Mouse (Mus musculus): ENCODE measurements around the gene Lin37. TPM values are rescaled to one million over a fixed set of nuclear protein-coding genes. Genes with fewer than 3 reads are reported as not detected.

Gene Lin37
- polyA plus RNA-seq, 1 experiment from 2014 or later: 49.2 TPM

DNA sequence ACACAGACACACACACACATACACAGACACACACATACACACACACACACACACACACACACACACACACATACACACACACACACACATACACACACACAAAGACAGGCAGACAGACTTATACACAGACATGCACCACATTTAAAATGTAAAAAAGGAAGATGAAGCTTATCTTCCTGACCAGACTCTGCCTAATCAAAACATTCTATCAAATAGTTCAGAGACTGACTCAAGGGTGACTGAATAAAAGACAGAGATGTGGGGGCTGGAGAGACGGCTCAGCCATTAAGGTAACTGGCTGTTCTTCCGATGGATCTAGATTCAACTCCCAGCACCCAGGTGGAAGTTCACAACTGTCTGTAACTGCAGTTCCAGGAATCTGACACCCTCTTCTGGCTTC, 15.3 kb downstream of the Lin37 start:
- DNase-seq (ENCODE audit: low spot score) (no peak), ATAC-seq (ENCODE audit: low FRiP score) (no peak)
- peaks cover 41% of the 10 kb centered on the region for H3K36me3 ChIP-seq (replicated peaks; ENCODE audit: control insufficient read depth, insufficient read depth)
- 93% methylated on average over 2 of the region's 2 CpGs for WGBS
- no peaks in the 10 kb centered on the region for H3K4me1 ChIP-seq (replicated peaks; ENCODE audit: control insufficient read depth, insufficient read depth, low read length)
- no peak overlapping the region for H3K9ac ChIP-seq
- no peak overlapping the region for H3K4me2 ChIP-seq (replicated peaks)
- H3K27me3 ChIP-seq (ENCODE audit: control insufficient read depth, insufficient read depth, low read length): no peaks in the 10 kb centered on the region
- H3K9me3 ChIP-seq (ENCODE audit: control insufficient read depth, low read length): no peaks in the 10 kb centered on the region
- no peak overlapping the region for H3K27ac ChIP-seq
- no peak overlapping the region for H3K4me3 ChIP-seq (replicated peaks; ENCODE audit: low read length)

DNA sequence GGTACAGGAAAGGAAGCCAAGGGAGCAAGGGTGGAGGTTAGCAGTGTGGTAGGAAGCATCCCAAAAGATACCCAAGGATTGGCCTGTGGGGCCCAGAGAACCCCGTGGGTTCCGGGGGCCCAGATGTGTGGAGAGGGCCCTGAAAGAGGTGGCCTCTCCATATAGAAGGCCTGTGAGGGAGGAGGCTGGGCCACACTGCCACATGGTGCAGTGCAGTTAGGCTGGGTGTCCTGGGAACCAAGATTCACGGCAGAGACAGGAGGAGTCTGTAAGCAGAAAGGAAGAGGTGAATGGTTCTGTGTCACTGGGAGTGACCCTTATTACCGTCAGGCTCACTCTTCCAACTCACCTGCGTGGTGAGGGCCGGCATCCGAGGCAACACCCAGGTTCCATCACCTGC, 19.1 kb downstream of the Lin37 start:
- Histone ChIP-seq H3K27me3 (ENCODE audit: control insufficient read depth, insufficient read depth, low read length) (no peaks in the 10 kb centered on the region), H3K4me1 (replicated peaks; ENCODE audit: control insufficient read depth, insufficient read depth, low read length) (peaks cover 4% of the 10 kb centered on the region), H3K9ac (no peak overlapping the region), H3K36me3 (replicated peaks; ENCODE audit: control insufficient read depth, insufficient read depth) (peaks cover 23% of the 10 kb centered on the region; the same call in 1 of the 2 replicates), H3K4me3 (replicated peaks; ENCODE audit: low read length) (no peak overlapping the region), H3K27ac (no peak overlapping the region), H3K9me3 (ENCODE audit: control insufficient read depth, low read length) (no peaks in the 10 kb centered on the region), H3K4me2 (replicated peaks) (no peak overlapping the region)
- 85% methylated on average over 7 of the region's 7 CpGs for WGBS
- no peak for DNase-seq (ENCODE audit: low spot score)
- no peak for ATAC-seq (ENCODE audit: low FRiP score)

DNA sequence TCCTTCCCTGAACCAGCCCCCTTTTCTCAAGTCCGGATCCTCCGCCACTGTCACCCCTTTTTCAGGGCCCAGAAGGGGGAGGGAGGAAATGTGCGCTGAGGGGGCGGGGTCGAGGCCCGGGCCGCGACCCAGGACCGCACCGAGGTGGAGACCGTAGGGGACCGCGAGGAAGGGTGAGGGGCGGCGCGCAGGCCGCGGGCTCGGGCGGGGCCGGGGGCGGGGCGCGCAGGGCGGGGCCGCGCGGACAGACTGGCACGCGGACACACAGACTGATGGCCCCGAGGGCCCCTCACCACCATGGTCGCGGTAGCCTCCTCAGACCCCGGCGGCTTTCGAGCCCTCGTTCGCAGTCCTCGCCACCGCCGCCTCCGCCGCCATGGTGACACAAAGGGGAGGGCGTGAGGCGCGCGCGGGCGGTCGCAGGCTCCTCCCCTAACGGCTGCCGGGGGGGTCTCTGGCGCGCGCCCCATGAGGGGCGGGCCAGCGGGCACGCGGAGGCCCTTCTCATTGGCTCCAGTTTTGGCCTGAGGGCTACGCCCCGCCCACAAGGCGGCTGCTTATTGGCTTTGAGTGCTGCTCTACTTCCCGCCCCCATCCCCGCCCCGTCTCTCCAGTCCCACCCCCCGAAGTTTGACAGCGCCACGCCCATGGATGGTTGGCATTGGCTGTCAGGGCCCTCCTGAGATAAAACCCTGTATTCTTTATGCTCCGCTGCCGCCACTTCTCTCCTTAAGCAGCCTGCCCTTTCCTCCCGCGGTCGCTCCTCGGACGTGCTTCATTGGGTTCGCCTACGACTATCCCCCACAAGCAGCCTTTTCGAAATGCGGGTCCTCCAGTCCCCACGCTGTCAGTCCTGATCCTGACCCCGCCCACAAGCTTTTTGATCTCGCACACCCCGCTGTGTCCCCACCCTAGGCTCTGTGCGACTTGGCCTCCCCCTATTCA, 24.7 kb downstream of the Lin37 start, which contains the start of gene Arhgap33:
Gene Arhgap33, minus strand, starts transcription at position 428 of the 945 bp plus-strand sequence.
- Histone ChIP-seq H3K27ac (peak within 1 kb of the TSS; percentile 96), H3K4me2 (replicated peaks) (peak within 1 kb of the TSS; percentile 69), H3K9me3 (ENCODE audit: control insufficient read depth, low read length) (no peaks in the 10 kb centered on the region), H3K4me3 (replicated peaks; ENCODE audit: low read length) (peak within 1 kb of the TSS; percentile 88), H3K9ac (peak within 1 kb of the TSS; percentile 97), H3K4me1 (replicated peaks; ENCODE audit: control insufficient read depth, insufficient read depth, low read length) (peaks cover 36% of the 10 kb centered on the region), H3K27me3 (ENCODE audit: control insufficient read depth, insufficient read depth, low read length) (no peaks in the 10 kb centered on the region), H3K36me3 (replicated peaks; ENCODE audit: control insufficient read depth, insufficient read depth) (peaks cover 37% of the 10 kb centered on the region)
- under 1% methylated on average over 67 of the region's 84 CpGs for WGBS
- ATAC-seq (ENCODE audit: low FRiP score) (peak; percentile 93), DNase-seq (ENCODE audit: low spot score) (peak; percentile 98)

DNA sequence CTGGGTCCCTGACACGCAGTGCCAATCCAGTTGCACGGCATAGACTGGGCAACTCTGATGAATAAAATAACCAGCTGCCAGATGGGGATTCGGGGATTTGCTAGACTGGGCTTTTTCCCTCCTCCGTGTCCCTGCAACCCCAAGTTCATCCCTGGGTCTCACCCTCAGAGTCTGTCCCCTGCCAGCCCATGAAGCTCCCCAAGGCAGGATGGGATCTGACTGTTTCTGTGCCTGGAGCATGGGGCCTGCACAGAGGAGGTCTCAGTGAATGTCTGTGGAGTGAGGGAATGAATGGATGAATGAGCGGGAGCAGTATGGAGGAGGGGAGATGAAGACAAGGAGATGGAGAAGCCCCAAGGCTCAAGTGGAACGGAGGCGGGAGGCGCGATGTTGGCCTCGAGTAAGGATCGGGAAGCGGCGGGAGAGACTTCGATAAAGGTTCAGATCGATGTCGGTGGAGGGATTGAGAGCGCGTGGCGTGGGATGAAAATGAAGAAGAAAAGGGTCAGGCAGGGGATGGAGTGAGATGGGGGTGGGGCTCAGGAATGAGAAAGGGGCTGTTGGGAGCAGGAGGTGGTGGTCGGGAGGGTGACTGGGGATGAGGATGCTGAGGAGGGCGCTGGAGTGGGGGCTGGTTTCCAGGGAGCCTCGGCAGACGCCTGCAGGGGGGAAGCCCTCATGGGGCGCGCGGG, 25.6 kb downstream of the Lin37 start:
- no peaks in the 10 kb centered on the region for H3K9me3 ChIP-seq (ENCODE audit: control insufficient read depth, low read length)
- ATAC-seq (ENCODE audit: low FRiP score): peak; percentile 41
- peaks cover 36% of the 10 kb centered on the region for H3K4me1 ChIP-seq (replicated peaks; ENCODE audit: control insufficient read depth, insufficient read depth, low read length)
- peak; percentile 40 for DNase-seq (ENCODE audit: low spot score)
- H3K9ac ChIP-seq: peak overlapping the region; percentile 97
- H3K27me3 ChIP-seq (ENCODE audit: control insufficient read depth, insufficient read depth, low read length): no peaks in the 10 kb centered on the region
- H3K4me3 ChIP-seq (replicated peaks; ENCODE audit: low read length): peak overlapping the region; percentile 88
- 2% methylated on average over 24 of the region's 26 CpGs for WGBS
- peaks cover 38% of the 10 kb centered on the region for H3K36me3 ChIP-seq (replicated peaks; ENCODE audit: control insufficient read depth, insufficient read depth)
- peak overlapping the region; percentile 96 for H3K27ac ChIP-seq
- peak overlapping the region; percentile 69 for H3K4me2 ChIP-seq (replicated peaks)

DNA sequence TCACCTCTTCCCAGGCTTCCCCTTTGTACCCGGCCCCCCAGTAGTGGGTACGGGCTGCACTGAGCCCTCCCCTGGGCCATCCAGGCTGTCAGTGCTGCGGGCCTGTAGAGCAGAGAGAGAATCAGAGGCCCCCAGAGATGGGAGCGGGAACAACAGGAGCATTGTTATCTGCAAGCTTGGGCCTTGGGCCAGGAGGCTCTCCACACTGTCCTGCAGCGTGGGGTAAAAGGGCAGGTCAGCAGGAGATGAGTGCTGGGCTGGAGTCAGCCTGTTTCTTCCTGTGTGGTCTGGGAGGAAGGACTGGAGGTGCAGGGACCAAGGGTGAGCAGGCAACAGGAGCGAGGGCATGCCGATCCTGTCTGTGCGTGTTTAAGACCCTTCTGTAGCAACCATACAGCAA, 26.7 kb downstream of the Lin37 start:
- peak overlapping the region; percentile 97 for H3K9ac ChIP-seq
- peak overlapping the region; percentile 69 for H3K4me2 ChIP-seq (replicated peaks)
- 8% methylated on average over 8 of the region's 8 CpGs for WGBS
- ATAC-seq (ENCODE audit: low FRiP score) (no peak), DNase-seq (ENCODE audit: low spot score) (peak; percentile 37)
- H3K27me3 ChIP-seq (ENCODE audit: control insufficient read depth, insufficient read depth, low read length): no peaks in the 10 kb centered on the region
- H3K4me1 ChIP-seq (replicated peaks; ENCODE audit: control insufficient read depth, insufficient read depth, low read length): peaks cover 36% of the 10 kb centered on the region
- H3K4me3 ChIP-seq (replicated peaks; ENCODE audit: low read length): peak overlapping the region; percentile 88
- H3K9me3 ChIP-seq (ENCODE audit: control insufficient read depth, low read length): no peaks in the 10 kb centered on the region
- peaks cover 49% of the 10 kb centered on the region for H3K36me3 ChIP-seq (replicated peaks; ENCODE audit: control insufficient read depth, insufficient read depth)
- H3K27ac ChIP-seq: no peak overlapping the region

DNA sequence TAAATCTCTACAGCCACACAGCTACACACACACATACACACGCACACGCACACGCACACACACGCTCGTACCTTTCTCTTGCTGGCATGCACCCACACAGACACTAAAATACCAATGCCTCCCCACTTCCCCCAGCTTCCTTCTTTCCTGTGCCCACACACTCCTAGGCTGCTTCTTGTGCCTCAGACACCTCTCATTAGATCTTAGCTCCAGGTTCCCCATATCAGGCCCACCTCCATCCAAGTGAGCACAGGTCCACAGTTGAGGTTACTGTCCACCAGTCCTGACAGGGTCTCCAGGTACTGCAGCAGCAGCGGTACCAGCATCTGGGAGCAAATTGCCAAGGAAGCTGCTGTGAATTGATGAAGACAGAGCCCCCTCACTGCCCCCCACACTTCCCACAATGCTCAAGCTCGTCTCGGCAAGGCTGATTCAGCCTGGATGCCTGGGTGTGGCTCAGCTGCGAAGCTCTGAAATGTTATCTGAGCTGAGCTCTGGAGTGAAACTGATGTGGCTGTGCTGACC, 28.3 kb downstream of the Lin37 start:
- WGBS: 83% methylated on average over 9 of the region's 9 CpGs
- ATAC-seq (ENCODE audit: low FRiP score) (no peak), DNase-seq (ENCODE audit: low spot score) (no peak)
- Histone ChIP-seq H3K27ac (no peak overlapping the region), H3K9ac (peak overlapping the region; percentile 97), H3K36me3 (replicated peaks; ENCODE audit: control insufficient read depth, insufficient read depth) (peaks cover 65% of the 10 kb centered on the region), H3K9me3 (ENCODE audit: control insufficient read depth, low read length) (no peaks in the 10 kb centered on the region), H3K4me1 (replicated peaks; ENCODE audit: control insufficient read depth, insufficient read depth, low read length) (peaks cover 36% of the 10 kb centered on the region), H3K4me3 (replicated peaks; ENCODE audit: low read length) (0 out of 2 replicates have a peak overlapping the region, but pooled peaks have one; percentile 88), H3K27me3 (ENCODE audit: control insufficient read depth, insufficient read depth, low read length) (no peaks in the 10 kb centered on the region), H3K4me2 (replicated peaks) (peak overlapping the region; percentile 69)

DNA sequence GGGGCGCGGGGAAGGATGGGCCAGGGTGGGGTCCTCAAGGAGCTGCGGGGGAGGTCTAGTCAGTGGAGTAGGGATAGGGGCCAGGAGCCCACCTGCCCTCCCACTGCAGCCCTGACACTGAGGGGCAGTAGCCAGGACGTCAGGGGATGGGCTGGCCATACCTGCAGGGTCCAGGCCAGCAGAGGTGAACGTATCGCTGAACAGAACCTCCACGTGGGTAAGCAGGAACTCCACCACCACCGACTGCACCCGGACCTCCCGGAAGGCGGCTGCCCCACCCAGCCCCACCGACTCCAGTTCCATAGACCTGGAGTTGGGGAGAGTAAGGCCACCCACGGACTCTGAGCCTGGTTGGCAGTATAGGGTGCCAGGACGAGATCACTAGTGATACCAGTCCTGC, 32.7 kb downstream of the Lin37 start:
- Histone ChIP-seq H3K4me3 (replicated peaks; ENCODE audit: low read length) (no peak overlapping the region), H3K27me3 (ENCODE audit: control insufficient read depth, insufficient read depth, low read length) (no peaks in the 10 kb centered on the region), H3K36me3 (replicated peaks; ENCODE audit: control insufficient read depth, insufficient read depth) (peaks cover 100% of the 10 kb centered on the region), H3K4me1 (replicated peaks; ENCODE audit: control insufficient read depth, insufficient read depth, low read length) (peaks cover 8% of the 10 kb centered on the region), H3K27ac (no peak overlapping the region), H3K4me2 (replicated peaks) (no peak overlapping the region), H3K9ac (no peak overlapping the region), H3K9me3 (ENCODE audit: control insufficient read depth, low read length) (no peaks in the 10 kb centered on the region)
- WGBS: 86% methylated on average over 14 of the region's 14 CpGs
- ATAC-seq (ENCODE audit: low FRiP score): no peak
- DNase-seq (ENCODE audit: low spot score): no peak

DNA sequence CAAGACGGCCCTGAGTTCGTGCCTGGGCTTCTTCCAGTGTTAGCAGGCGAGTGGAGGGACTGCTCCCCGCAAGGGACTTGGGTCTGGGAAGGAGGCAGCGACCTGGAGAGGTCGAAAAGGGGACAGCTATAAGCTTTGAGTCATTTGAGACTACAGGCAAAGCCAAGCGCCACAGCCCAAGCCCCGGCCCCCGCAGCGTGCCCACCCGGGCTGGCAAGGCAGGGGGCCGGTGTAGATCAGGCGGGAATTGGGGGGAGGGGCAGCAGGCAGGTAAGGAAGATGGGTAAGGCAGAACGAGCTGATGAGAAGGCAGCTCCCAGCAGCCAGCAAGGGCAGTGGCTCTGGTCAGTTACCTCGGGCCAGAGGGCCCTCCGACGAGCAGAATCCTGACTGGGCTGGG, 33.2 kb downstream of the Lin37 start:
- Histone ChIP-seq H3K9ac (no peak overlapping the region), H3K9me3 (ENCODE audit: control insufficient read depth, low read length) (no peaks in the 10 kb centered on the region), H3K27ac (no peak overlapping the region), H3K27me3 (ENCODE audit: control insufficient read depth, insufficient read depth, low read length) (no peaks in the 10 kb centered on the region), H3K36me3 (replicated peaks; ENCODE audit: control insufficient read depth, insufficient read depth) (peaks cover 96% of the 10 kb centered on the region), H3K4me3 (replicated peaks; ENCODE audit: low read length) (no peak overlapping the region), H3K4me1 (replicated peaks; ENCODE audit: control insufficient read depth, insufficient read depth, low read length) (0 out of 2 replicates have a peak, but pooled peaks cover 2% of the 10 kb centered on the region), H3K4me2 (replicated peaks) (no peak overlapping the region)
- ATAC-seq (ENCODE audit: low FRiP score) (no peak), DNase-seq (ENCODE audit: low spot score) (no peak)
- 31% methylated on average over 15 of the region's 17 CpGs for WGBS

DNA sequence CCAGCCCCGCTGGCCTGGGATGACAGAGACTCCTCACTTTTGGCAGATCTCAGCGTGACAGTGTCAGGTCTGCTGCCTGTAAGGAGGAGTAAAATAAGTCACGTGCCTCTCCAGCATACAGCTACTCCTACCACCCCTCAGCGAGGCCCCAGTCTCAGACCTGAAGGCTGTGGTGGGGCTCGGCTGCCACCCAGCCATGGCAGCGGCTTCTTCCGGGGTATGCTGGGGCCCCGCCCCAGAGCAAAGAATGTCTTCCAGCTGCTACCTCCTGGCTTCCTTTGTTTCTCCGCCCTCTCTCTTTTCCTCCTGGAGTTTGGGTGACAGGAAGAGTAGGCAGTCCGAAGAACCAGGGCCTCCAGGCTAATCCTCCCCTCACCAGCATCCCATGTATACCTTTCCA, 33.7 kb downstream of the Lin37 start:
- DNase-seq (ENCODE audit: low spot score) (no peak), ATAC-seq (ENCODE audit: low FRiP score) (no peak)
- Histone ChIP-seq H3K9ac (no peak overlapping the region), H3K27me3 (ENCODE audit: control insufficient read depth, insufficient read depth, low read length) (no peaks in the 10 kb centered on the region), H3K9me3 (ENCODE audit: control insufficient read depth, low read length) (no peaks in the 10 kb centered on the region), H3K4me3 (replicated peaks; ENCODE audit: low read length) (no peak overlapping the region), H3K4me2 (replicated peaks) (no peak overlapping the region), H3K36me3 (replicated peaks; ENCODE audit: control insufficient read depth, insufficient read depth) (peaks cover 91% of the 10 kb centered on the region), H3K4me1 (replicated peaks; ENCODE audit: control insufficient read depth, insufficient read depth, low read length) (no peaks in the 10 kb centered on the region), H3K27ac (no peak overlapping the region)
- 42% methylated on average over 10 of the region's 10 CpGs for WGBS

All from hindbrain, embryonic 14.5 days (tissue).